Mouse (Mus musculus): Measurements from ENCODE around the gene Pcdh17. TPM values are rescaled to one million over a fixed set of nuclear protein-coding genes. Genes with fewer than 3 reads are reported as not detected.

The Pcdh17 gene
- total RNA-seq, 2 experiments from 2014 or later = 9.6 to 10.2 TPM

- no peak for DNase-seq
- intact Hi-C loops (cut with DNase I) = no loop called here
These were observed 32.1 kb downstream of the Pcdh17 start for GRCm38 (mm10) chr14:84475491-84475890.

GRCm38 (mm10) chr14:84476336-84476735 is 33.0 kb downstream of the Pcdh17 start:
- intact Hi-C loops (cut with DNase I) = no loop called here
- no peak for DNase-seq

GRCm38 (mm10) chr14:84476906-84477305 is 33.5 kb downstream of the Pcdh17 start:
- intact Hi-C loops (cut with DNase I) = no loop called here

GRCm38 (mm10) chr14:84477411-84477810 is 34.0 kb downstream of the Pcdh17 start:
- intact Hi-C loops (cut with DNase I) = no loop called here
- DNase-seq = no peak

More at GRCm38 (mm10) chr14:84476906-84477305, 33.5 kb downstream of the Pcdh17 start:
- DNase-seq = no peak

- intact Hi-C loops (cut with DNase I) = loop anchor here (5.0 kb wide), 1 partner anchor 33 kb away; no protein-coding TSS in a partner anchor
- no peak for DNase-seq
These were observed 37.2 kb downstream of the Pcdh17 start for GRCm38 (mm10) chr14:84480546-84480945.

- DNase-seq = no peak
- intact Hi-C loops (cut with DNase I) = loop anchor here (5.0 kb wide), 1 partner anchor 37 kb away; no protein-coding TSS in a partner anchor
These were observed 41.0 kb downstream of the Pcdh17 start for GRCm38 (mm10) chr14:84484350-84484749.

- intact Hi-C loops (cut with DNase I) = no loop called here
- no peak for DNase-seq
These were observed 67.6 kb downstream of the Pcdh17 start for GRCm38 (mm10) chr14:84511010-84511409.

- DNase-seq = no peak
- intact Hi-C loops (cut with DNase I) = no loop called here
These were observed 89.0 kb downstream of the Pcdh17 start for GRCm38 (mm10) chr14:84532397-84532796.

GRCm38 (mm10) chr14:84535264-84535663 is 91.9 kb downstream of the Pcdh17 start:
- intact Hi-C loops (cut with DNase I) = no loop called here
- no peak for DNase-seq

- intact Hi-C loops (cut with DNase I) = no loop called here
- DNase-seq = no peak
These were observed 98.5 kb downstream of the Pcdh17 start for GRCm38 (mm10) chr14:84541838-84542237.

- no peak for DNase-seq
These were observed 102.6 kb downstream of the Pcdh17 start for GRCm38 (mm10) chr14:84545968-84546367.

GRCm38 (mm10) chr14:84547513-84548194 is 104.3 kb downstream of the Pcdh17 start:
- DNase-seq = no peak
- intact Hi-C loops (cut with DNase I) = no loop called here

More at GRCm38 (mm10) chr14:84545968-84546367, 102.6 kb downstream of the Pcdh17 start:
- intact Hi-C loops (cut with DNase I) = no loop called here

GRCm38 (mm10) chr14:84551546-84551945 is 108.2 kb downstream of the Pcdh17 start:
- DNase-seq = no peak
- intact Hi-C loops (cut with DNase I) = no loop called here

- intact Hi-C loops (cut with DNase I) = no loop called here
- DNase-seq = no peak
These were observed 127.7 kb downstream of the Pcdh17 start for GRCm38 (mm10) chr14:84571071-84571470.

Data from heart, postnatal 14 days (tissue).